Mouse (Mus musculus): ENCODE measurements around the gene Gif. TPM values are rescaled to one million over a fixed set of nuclear protein-coding genes. Genes with fewer than 3 reads are reported as not detected.

The Gif gene
- total RNA-seq (2023) = not detected

DNA sequence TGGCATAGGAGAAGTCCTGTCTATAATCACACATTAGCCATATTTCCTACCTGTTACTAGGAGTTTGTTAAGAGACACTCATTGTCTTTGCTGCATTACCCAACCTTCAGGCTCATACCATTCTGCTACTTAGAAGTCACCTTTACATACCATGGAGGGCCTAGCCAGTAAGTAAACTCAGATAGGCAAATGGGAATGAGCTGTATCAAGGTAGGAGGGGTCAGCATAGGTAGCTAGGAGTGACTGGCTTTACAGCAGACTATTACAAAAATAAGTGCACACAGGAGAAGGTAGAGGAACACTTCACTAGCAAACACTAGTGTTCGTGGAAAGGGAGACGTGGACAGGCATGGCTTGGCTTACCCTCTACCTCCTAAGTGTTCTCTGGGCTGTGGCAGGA, at the start of gene Gif:
Gene Gif (plus strand): TSS at position 257 of the 400 bp plus-strand sequence.

DNA sequence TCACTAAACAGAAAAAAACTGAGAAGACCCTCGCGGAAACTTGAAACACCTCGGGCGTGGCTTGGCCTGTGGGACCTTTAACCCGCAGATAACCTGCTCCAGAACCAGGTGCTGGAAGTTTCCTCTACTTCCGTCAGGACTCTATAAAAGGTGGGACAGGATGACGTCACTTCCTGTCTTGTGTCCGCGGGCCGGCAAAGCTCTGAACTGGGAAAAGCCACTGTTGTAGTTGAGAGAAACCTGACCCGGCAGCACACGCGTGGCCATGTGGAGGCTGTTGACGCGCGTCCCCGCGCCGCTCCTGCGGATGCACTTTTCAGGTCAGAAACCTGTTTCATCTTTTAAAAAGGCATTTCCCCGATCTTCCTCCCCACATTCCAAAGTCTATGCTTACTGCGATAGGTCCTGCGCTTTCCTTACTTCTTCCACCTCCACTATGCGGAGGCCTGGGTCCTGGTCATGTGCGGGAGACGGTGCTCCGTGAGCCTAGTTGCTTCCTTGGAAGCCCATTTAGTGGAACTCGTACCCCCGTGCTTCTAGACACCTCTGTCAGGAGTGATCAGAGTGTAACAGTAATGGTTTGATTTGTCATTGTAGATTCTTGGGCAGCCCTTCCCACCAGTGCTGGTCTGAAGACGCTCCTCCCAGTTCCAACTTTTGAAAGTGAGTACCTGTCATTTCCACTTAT, 23.0 kb downstream of the Gif start, which contains the start of gene Mrpl16:
Gene Mrpl16 (plus strand): TSS at position 187 of the 688 bp plus-strand sequence.

Other genes with a start within 250 kb of the Gif start
- gene Ms4a6b, start 231.0 kb upstream of the Gif start, total RNA-seq (2023) = 10 to 100 TPM; 87.9 to 94.8 TPM
- gene Ms4a4d, start 210.8 kb upstream of the Gif start, total RNA-seq (2023) = not detected
- gene Ms4a6d, start 142.7 kb upstream of the Gif start, total RNA-seq (2023) = 1 to 10 TPM; 3.4 to 3.8 TPM
- not detected for gene Ms4a2, start 123.8 kb upstream of the Gif start, total RNA-seq (2023)
- not detected for gene Ms4a3, start 106.7 kb upstream of the Gif start, total RNA-seq (2023)
- 1 to 10 TPM in 1 of 2 experiments, not detected in 1; 1.5 TPM for gene Oosp2, start 87.0 kb upstream of the Gif start, total RNA-seq (2023)
- gene Oosp1, start 56.4 kb upstream of the Gif start, total RNA-seq (2023) = 1 to 10 TPM in 1 of 2 experiments, under 1 TPM in 1; 0.93 to 1.2 TPM
- gene Oosp3, start 50.5 kb upstream of the Gif start, total RNA-seq (2023) = not detected
- gene Mrpl16, start 22.8 kb downstream of the Gif start, total RNA-seq (2023) = 10 to 100 TPM; 28.3 to 28.4 TPM
- 1 to 10 TPM; 1.0 TPM for gene Stx3, start 71.8 kb downstream of the Gif start, total RNA-seq (2023)
- gene Olfr1417, start 91.7 kb downstream of the Gif start, total RNA-seq (2023) = not detected
- not detected for gene Olfr1418, start 113.5 kb downstream of the Gif start, total RNA-seq (2023)
- gene Olfr1419, start 127.6 kb downstream of the Gif start, total RNA-seq (2023) = not detected
- gene Olfr1420, start 139.0 kb downstream of the Gif start, total RNA-seq (2023) = not detected
- gene Patl1, start 164.8 kb downstream of the Gif start, total RNA-seq (2023) = 10 to 100 TPM; 57.4 to 69.2 TPM
- gene Osbp, start 218.4 kb downstream of the Gif start, total RNA-seq (2023) = 10 to 100 TPM; 57.4 to 58.1 TPM

Data from B cell, adult 67 days (primary cell).